Mouse (Mus musculus) liver, embryonic 11.5 days (tissue): Measurements from ENCODE around the gene Gm35549. TPM values are rescaled to one million over a fixed set of nuclear protein-coding genes. Genes with fewer than 3 reads are reported as not detected.

Experiments used
- ATAC-seq: fragments of 200-750 bp; cut with Nextera tagmentation; replicated peaks from 2 replicates; pipeline ENCODE4 v1.8.0; 2017; ENCODE audit warnings: moderate number of reproducible peaks, mild to moderate bottlenecking, moderate TSS enrichment, moderate library complexity; ENCODE audit not compliant: low FRiP score
- DNase-seq: peaks from one replicate; pipeline ENCODE4 v3.0.0-alpha.2; 2017; ENCODE audit warnings: low spot score
- H3K27ac ChIP-seq: fragments of 300-500 bp; sonication (generic); 2 replicates; pipeline ENCODE4 v1.5.1; 2014; ENCODE audit warnings: mild to moderate bottlenecking, low read depth, low read length, control low read depth
- H3K27me3 ChIP-seq: fragments of 300-500 bp; sonication (generic); replicated peaks from 2 replicates; pipeline ENCODE4 v1.6.1; 2014; ENCODE audit warnings: low read length, mixed read lengths; ENCODE audit not compliant: control insufficient read depth, insufficient read depth
- H3K36me3 ChIP-seq: fragments of 300-500 bp; sonication (generic); 2 replicates; pipeline ENCODE4 v1.6.1; 2014; ENCODE audit warnings: mild to moderate bottlenecking, low read length, moderate library complexity, mixed read lengths; ENCODE audit not compliant: control insufficient read depth, insufficient read depth
- H3K4me1 ChIP-seq: fragments of 300-500 bp; sonication (generic); replicated peaks from 2 replicates; pipeline ENCODE4 v1.6.1; 2014; ENCODE audit warnings: low read length, mixed read lengths; ENCODE audit not compliant: control insufficient read depth, insufficient read depth
- H3K4me2 ChIP-seq: fragments of 300-500 bp; sonication (generic); 2 replicates; pipeline ENCODE4 v1.6.1; 2014; ENCODE audit warnings: mild to moderate bottlenecking, control low read depth, moderate library complexity
- H3K4me3 ChIP-seq: fragments of 300-500 bp; sonication (generic); 2 replicates; pipeline ENCODE4 v1.5.1; 2014; ENCODE audit warnings: low read depth, low read length, control low read depth
- H3K9ac ChIP-seq: fragments of 300-500 bp; sonication (generic); 2 replicates; pipeline ENCODE4 v1.6.1; 2014; ENCODE audit warnings: low read depth, low read length, control low read depth
- H3K9me3 ChIP-seq: fragments of 300-500 bp; sonication (generic); 2 replicates; pipeline ENCODE4 v1.6.1; 2016; ENCODE audit warnings: low read length, inconsistent platforms, mixed read lengths; ENCODE audit not compliant: control insufficient read depth
- WGBS: fragments of 180-500 bp; shearing (Covaris S2); extraction: QIAGEN DNeasy Blood & Tissue Kit; methylation state at CpG from one replicate; pipeline ENCODE4 v1.1.7; 2014; 5-methylcytosine and 5-hydroxymethylcytosine counted together
- polyA plus RNA-seq: library from polyadenylated mRNA; unstranded; fragments of >200 nt; fragmentation: Nextera tagmentation; extraction: Ambion mirVana; gene quantifications from 2 replicates; pipeline ENCODE4 v1.2.1, GENCODE M21; 2014

Gene Gm35549
- polyA plus RNA-seq, 1 experiment from 2014 or later, result not detected

- H3K9me3 ChIP-seq, result peaks cover 2% of the 10 kb centered on the region; the same call in 1 of the 2 replicates
- H3K4me3 ChIP-seq, result no peak overlapping the region
- no peak overlapping the region for H3K9ac ChIP-seq
- no peak overlapping the region for H3K4me2 ChIP-seq
- no peaks in the 10 kb centered on the region for H3K4me1 ChIP-seq
- ATAC-seq (no peak), DNase-seq (no peak)
- no peak overlapping the region for H3K27ac ChIP-seq
- no peaks in the 10 kb centered on the region for H3K27me3 ChIP-seq
- WGBS, result 81% methylated on average over 3 of the region's 3 CpGs
- peaks cover 14% of the 10 kb centered on the region for H3K36me3 ChIP-seq
These were observed 1.8 kb upstream of the Gm35549 start for GRCm38 (mm10) chr9:122845621-122846020.

- Histone ChIP-seq H3K4me2 (no peak overlapping the region), H3K4me3 (no peak overlapping the region), H3K4me1 (no peaks in the 10 kb centered on the region), H3K36me3 (no peaks in the 10 kb centered on the region), H3K27me3 (no peaks in the 10 kb centered on the region), H3K9me3 (no peaks in the 10 kb centered on the region), H3K27ac (no peak overlapping the region), H3K9ac (no peak overlapping the region)
- WGBS, result 33% methylated on average over 16 of the region's 16 CpGs
- ATAC-seq, result no peak
- no peak for DNase-seq
These were observed 6.2 kb downstream of the Gm35549 start for GRCm38 (mm10) chr9:122837680-122838079.

GRCm38 (mm10) chr9:122837216-122837615 is 6.6 kb downstream of the Gm35549 start:
- Histone ChIP-seq H3K4me3 (no peak overlapping the region), H3K4me1 (no peaks in the 10 kb centered on the region), H3K27ac (no peak overlapping the region), H3K4me2 (no peak overlapping the region), H3K9ac (no peak overlapping the region), H3K27me3 (no peaks in the 10 kb centered on the region), H3K9me3 (no peaks in the 10 kb centered on the region), H3K36me3 (no peaks in the 10 kb centered on the region)
- 80% methylated on average over 4 of the region's 4 CpGs for WGBS
- no peak for DNase-seq
- ATAC-seq, result no peak

- H3K27ac ChIP-seq, result no peak overlapping the region
- ATAC-seq, result no peak
These were observed 7.0 kb downstream of the Gm35549 start for GRCm38 (mm10) chr9:122836790-122837189.

GRCm38 (mm10) chr9:122836126-122836525 is 7.7 kb downstream of the Gm35549 start:
- Histone ChIP-seq H3K4me1 (no peaks in the 10 kb centered on the region), H3K9ac (no peak overlapping the region), H3K9me3 (no peaks in the 10 kb centered on the region), H3K27ac (no peak overlapping the region), H3K4me3 (no peak overlapping the region), H3K27me3 (no peaks in the 10 kb centered on the region), H3K4me2 (no peak overlapping the region), H3K36me3 (no peaks in the 10 kb centered on the region)
- ATAC-seq (no peak), DNase-seq (no peak)
- WGBS, result 78% methylated on average over 9 of the region's 9 CpGs

More at GRCm38 (mm10) chr9:122836790-122837189, 7.0 kb downstream of the Gm35549 start:
- 79% methylated on average over 6 of the region's 6 CpGs for WGBS
- Histone ChIP-seq H3K4me1 (no peaks in the 10 kb centered on the region), H3K4me2 (no peak overlapping the region), H3K9ac (no peak overlapping the region), H3K9me3 (no peaks in the 10 kb centered on the region), H3K36me3 (no peaks in the 10 kb centered on the region), H3K27me3 (no peaks in the 10 kb centered on the region), H3K4me3 (no peak overlapping the region)
- DNase-seq, result no peak

- Histone ChIP-seq H3K27ac (no peak overlapping the region), H3K4me1 (no peaks in the 10 kb centered on the region), H3K9ac (no peak overlapping the region), H3K4me3 (no peak overlapping the region), H3K4me2 (no peak overlapping the region), H3K27me3 (no peaks in the 10 kb centered on the region), H3K36me3 (no peaks in the 10 kb centered on the region), H3K9me3 (no peaks in the 10 kb centered on the region)
- no peak for ATAC-seq
- 71% methylated on average over 4 of the region's 4 CpGs for WGBS
- no peak for DNase-seq
These were observed 13.9 kb downstream of the Gm35549 start for GRCm38 (mm10) chr9:122829826-122830380.

GRCm38 (mm10) chr9:122826743-122827142 is 17.1 kb downstream of the Gm35549 start:
- WGBS, result 84% methylated on average over 4 of the region's 4 CpGs

GRCm38 (mm10) chr9:122823374-122824017 is 20.3 kb downstream of the Gm35549 start:
- H3K4me1 ChIP-seq, result no peaks in the 10 kb centered on the region
- H3K9me3 ChIP-seq, result no peaks in the 10 kb centered on the region
- no peak overlapping the region for H3K9ac ChIP-seq
- WGBS, result 72% methylated on average over 5 of the region's 5 CpGs
- no peak overlapping the region for H3K4me2 ChIP-seq
- H3K27ac ChIP-seq, result no peak overlapping the region
- no peak overlapping the region for H3K4me3 ChIP-seq
- ATAC-seq, result no peak
- no peak for DNase-seq
- H3K36me3 ChIP-seq, result 0 out of 2 replicates have a peak, but pooled peaks cover 4% of the 10 kb centered on the region
- no peaks in the 10 kb centered on the region for H3K27me3 ChIP-seq

More at GRCm38 (mm10) chr9:122826743-122827142, 17.1 kb downstream of the Gm35549 start:
- Histone ChIP-seq H3K4me3 (no peak overlapping the region), H3K9ac (no peak overlapping the region), H3K9me3 (no peaks in the 10 kb centered on the region), H3K27me3 (no peaks in the 10 kb centered on the region), H3K36me3 (0 out of 2 replicates have a peak, but pooled peaks cover 4% of the 10 kb centered on the region), H3K4me2 (no peak overlapping the region), H3K27ac (no peak overlapping the region), H3K4me1 (no peaks in the 10 kb centered on the region)
- ATAC-seq, result no peak
- DNase-seq, result no peak
